Mouse (Mus musculus): ENCODE data around the gene Klhl25. TPM values are rescaled to one million over a fixed set of nuclear protein-coding genes. Genes with fewer than 3 reads are reported as not detected.
"Not testable (repeated sequence)": the region's sequence is repeated elsewhere in the genome, so short reads cannot be mapped to it uniquely, and the experiment has no call there.

Gene Klhl25
- polyA plus RNA-seq, 1 experiment from 2014 or later: 22.4 TPM

DNA sequence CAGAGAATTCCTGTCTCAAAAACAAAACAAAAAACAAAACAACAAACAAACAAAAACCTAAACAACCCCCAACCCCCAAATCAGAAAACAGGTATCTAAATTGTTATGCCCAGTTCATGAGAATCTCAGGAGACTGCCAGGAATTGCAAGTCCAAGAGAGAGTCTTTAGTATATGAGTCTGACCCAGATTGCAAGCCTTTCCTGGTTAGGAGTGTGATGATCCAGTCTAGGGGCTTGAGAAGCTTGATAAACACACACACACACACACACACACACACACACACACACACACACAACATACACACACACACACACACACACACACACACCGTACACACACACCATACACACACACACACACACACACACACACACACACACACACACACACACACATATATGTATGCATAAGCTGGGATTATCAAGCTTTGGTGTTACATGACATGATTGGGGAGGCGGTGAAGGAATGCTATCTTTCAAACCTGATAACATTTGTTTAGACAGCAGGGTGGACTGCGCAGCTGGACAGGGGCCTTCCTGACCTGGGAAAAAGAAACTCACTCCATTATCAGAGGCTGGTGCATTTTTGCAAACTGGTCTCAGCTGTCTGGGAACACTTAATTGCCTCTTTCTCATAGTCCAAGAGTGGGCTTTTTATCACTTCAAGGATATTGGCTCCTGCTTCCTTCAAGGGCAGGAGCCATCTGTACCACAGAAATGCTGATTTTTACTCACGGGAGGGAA lies 21.6 kb upstream of the Klhl25 start:
- H3K27me3 ChIP-seq: no peaks in the 10 kb centered on the region
- H3K4me1 ChIP-seq: 0 out of 2 replicates have a peak, but pooled peaks cover 2% of the 10 kb centered on the region
- 79% methylated on average over 3 of the region's 4 CpGs for WGBS
- no peak overlapping the region for H3K9ac ChIP-seq (replicated peaks)
- no peak for ATAC-seq (ENCODE audit: low FRiP score, low read depth)
- H3K36me3 ChIP-seq: no peaks in the 10 kb centered on the region
- no peak overlapping the region for H3K27ac ChIP-seq (replicated peaks)
- no peaks in the 10 kb centered on the region for H3K9me3 ChIP-seq
- H3K4me3 ChIP-seq: no peak overlapping the region
- H3K4me2 ChIP-seq (replicated peaks): no peak overlapping the region

DNA sequence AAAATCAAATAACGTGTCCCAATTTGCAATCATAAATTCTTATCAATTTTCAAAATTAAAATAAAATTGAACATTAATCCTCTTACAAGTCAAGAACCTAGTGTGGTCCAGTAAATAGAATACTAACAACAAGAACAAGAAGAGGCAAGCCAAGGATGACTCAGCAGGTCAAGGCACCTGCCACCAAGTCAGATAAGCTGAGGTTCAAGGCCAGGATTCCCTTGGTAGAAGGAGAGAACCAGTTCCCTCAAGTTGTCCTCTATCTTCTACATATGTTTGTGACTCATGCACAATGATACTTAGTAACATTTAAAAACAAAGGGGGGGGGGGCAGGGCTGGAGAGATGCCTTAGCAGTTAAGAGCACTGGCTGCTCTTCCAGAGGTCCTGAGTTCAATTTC lies 20.8 kb upstream of the Klhl25 start:
- H3K27ac ChIP-seq (replicated peaks): no peak overlapping the region
- ATAC-seq (ENCODE audit: low FRiP score, low read depth): no peak
- no peak overlapping the region for H3K9ac ChIP-seq (replicated peaks)
- H3K4me1 ChIP-seq: 0 out of 2 replicates have a peak, but pooled peaks cover 2% of the 10 kb centered on the region
- no peaks in the 10 kb centered on the region for H3K27me3 ChIP-seq
- 93% methylated on average over 1 of the region's 1 CpGs for WGBS
- H3K4me2 ChIP-seq (replicated peaks): no peak overlapping the region
- H3K4me3 ChIP-seq: no peak overlapping the region
- no peaks in the 10 kb centered on the region for H3K36me3 ChIP-seq
- no peaks in the 10 kb centered on the region for H3K9me3 ChIP-seq

GRCm38 (mm10) chr7:75827850-75828249 lies 20.3 kb upstream of the Klhl25 start:
- 31% methylated on average over 10 of the region's 10 CpGs for WGBS
- ATAC-seq (ENCODE audit: low FRiP score, low read depth): peak; percentile 62; the same call in 1 of the 2 replicates
- Histone ChIP-seq H3K4me3 (no peak overlapping the region), H3K4me1 (0 out of 2 replicates have a peak, but pooled peaks cover 2% of the 10 kb centered on the region), H3K4me2 (replicated peaks) (no peak overlapping the region), H3K9me3 (no peaks in the 10 kb centered on the region), H3K9ac (replicated peaks) (no peak overlapping the region), H3K27me3 (no peaks in the 10 kb centered on the region), H3K36me3 (no peaks in the 10 kb centered on the region), H3K27ac (replicated peaks) (no peak overlapping the region)

GRCm38 (mm10) chr7:75828536-75828935 lies 19.6 kb upstream of the Klhl25 start:
- H3K9ac ChIP-seq (replicated peaks): no peak overlapping the region
- H3K4me1 ChIP-seq: 0 out of 2 replicates have a peak, but pooled peaks cover 2% of the 10 kb centered on the region
- H3K9me3 ChIP-seq: no peaks in the 10 kb centered on the region
- H3K36me3 ChIP-seq: no peaks in the 10 kb centered on the region
- no peak for ATAC-seq (ENCODE audit: low FRiP score, low read depth)
- no peak overlapping the region for H3K27ac ChIP-seq (replicated peaks)
- H3K4me3 ChIP-seq: no peak overlapping the region
- no peaks in the 10 kb centered on the region for H3K27me3 ChIP-seq
- H3K4me2 ChIP-seq (replicated peaks): no peak overlapping the region
- 90% methylated on average over 5 of the region's 5 CpGs for WGBS

DNA sequence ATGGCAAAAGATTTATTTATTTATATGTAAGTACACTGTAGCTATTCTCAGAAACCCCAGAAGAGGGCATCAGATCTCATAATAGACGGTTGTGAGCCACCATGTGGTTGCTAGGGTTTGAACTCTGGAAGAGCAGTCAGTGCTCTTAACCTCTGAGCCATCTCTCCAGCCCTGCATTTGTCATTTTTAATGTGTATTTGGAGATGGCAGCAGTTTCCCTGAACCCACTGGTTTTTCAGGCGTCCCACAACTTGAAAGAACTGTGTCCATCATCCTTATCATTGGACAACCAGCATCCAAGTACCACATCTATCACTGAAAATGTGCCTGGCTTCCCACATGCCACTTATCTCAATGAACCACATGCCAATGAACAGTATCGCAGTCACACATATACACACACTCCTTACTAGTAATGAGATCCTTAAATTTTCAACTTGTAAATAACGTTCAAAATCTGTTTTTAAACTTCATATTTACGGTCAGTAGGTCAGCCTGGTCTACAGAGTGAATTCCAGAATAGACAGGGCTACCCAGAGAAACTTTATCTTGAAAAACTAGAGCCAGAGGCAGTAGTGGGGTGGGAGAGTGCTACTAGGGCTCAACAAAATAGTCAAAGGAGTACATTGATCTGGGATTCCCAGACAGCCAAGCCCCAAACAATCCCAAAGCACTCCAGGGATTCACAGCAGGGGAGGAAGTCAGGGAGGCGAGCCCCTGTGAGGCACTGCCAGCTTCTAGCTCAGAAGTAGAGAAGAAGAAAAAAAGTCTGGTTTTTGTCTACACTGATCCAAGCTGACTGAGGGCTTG lies 17.7 kb upstream of the Klhl25 start:
- 0 out of 2 replicates have a peak, but pooled peaks cover 2% of the 10 kb centered on the region for H3K4me1 ChIP-seq
- H3K4me3 ChIP-seq: no peak overlapping the region
- 65% methylated on average over 6 of the region's 6 CpGs for WGBS
- no peak for ATAC-seq (ENCODE audit: low FRiP score, low read depth)
- H3K36me3 ChIP-seq: no peaks in the 10 kb centered on the region
- no peaks in the 10 kb centered on the region for H3K9me3 ChIP-seq
- no peak overlapping the region for H3K4me2 ChIP-seq (replicated peaks)
- H3K27ac ChIP-seq (replicated peaks): no peak overlapping the region
- no peak overlapping the region for H3K9ac ChIP-seq (replicated peaks)
- no peaks in the 10 kb centered on the region for H3K27me3 ChIP-seq

GRCm38 (mm10) chr7:75833960-75834359 lies 14.2 kb upstream of the Klhl25 start:
- not testable (repeated sequence) for H3K27ac ChIP-seq (replicated peaks); ATAC-seq (ENCODE audit: low FRiP score, low read depth); H3K4me3 ChIP-seq; H3K9me3 ChIP-seq; H3K36me3 ChIP-seq; H3K9ac ChIP-seq (replicated peaks); H3K4me1 ChIP-seq; H3K4me2 ChIP-seq (replicated peaks); H3K27me3 ChIP-seq
- 67% methylated on average over 3 of the region's 4 CpGs for WGBS

GRCm38 (mm10) chr7:75834932-75835631 lies 13.0 kb upstream of the Klhl25 start:
- not testable (repeated sequence) for H3K4me3 ChIP-seq; H3K9me3 ChIP-seq; ATAC-seq (ENCODE audit: low FRiP score, low read depth); H3K4me2 ChIP-seq (replicated peaks); H3K27ac ChIP-seq (replicated peaks); H3K9ac ChIP-seq (replicated peaks); H3K27me3 ChIP-seq; H3K36me3 ChIP-seq; H3K4me1 ChIP-seq
- 91% methylated on average over 3 of the region's 6 CpGs for WGBS

DNA sequence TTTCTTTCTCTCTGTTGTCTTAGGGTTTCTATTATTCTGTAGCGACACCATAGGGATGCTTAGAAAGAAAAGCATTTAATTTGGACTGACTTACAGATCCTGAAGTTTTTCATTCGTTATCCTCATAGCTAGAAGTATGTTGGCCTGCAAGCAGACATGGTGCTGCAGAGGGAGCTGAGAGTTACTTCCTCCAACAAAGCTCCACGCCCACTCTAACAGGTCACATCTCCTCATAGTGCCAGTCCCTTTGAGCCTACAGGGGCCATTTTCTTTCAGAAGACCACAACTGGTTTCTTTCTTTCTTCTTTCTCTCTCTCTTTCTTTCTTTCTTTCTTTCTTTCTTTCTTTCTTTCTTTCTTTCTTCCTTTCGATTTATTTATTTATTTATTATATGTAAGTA lies 8.0 kb upstream of the Klhl25 start:
- Histone ChIP-seq H3K4me1 (no peaks in the 10 kb centered on the region), H3K4me2 (replicated peaks) (no peak overlapping the region), H3K27me3 (0 out of 2 replicates have a peak, but pooled peaks cover 3% of the 10 kb centered on the region), H3K4me3 (no peak overlapping the region), H3K36me3 (no peaks in the 10 kb centered on the region), H3K27ac (replicated peaks) (no peak overlapping the region), H3K9ac (replicated peaks) (no peak overlapping the region), H3K9me3 (no peaks in the 10 kb centered on the region)
- WGBS: 91% methylated on average over 4 of the region's 4 CpGs
- ATAC-seq (ENCODE audit: low FRiP score, low read depth): no peak

DNA sequence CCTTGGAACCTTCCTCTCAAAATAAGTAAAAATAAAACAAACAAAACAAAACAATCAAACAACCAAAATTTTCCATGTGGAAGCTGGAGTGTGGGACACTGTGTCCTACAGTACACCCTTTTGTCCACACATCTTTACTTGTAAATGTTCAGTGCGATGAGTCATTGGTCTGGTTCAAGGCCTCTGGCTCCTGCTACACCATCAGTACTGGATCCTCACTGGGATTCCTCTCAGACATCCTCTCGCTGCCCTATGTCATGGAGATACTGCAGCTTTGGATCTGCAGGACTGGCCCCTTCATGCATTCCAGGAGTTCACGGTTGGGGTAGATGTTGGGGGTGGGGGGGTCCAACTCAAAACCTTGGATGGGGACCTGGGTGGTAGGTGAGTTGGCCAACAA lies 5.8 kb upstream of the Klhl25 start:
- no peaks in the 10 kb centered on the region for H3K4me1 ChIP-seq
- H3K9ac ChIP-seq (replicated peaks): no peak overlapping the region
- no peaks in the 10 kb centered on the region for H3K36me3 ChIP-seq
- H3K4me3 ChIP-seq: no peak overlapping the region
- H3K27ac ChIP-seq (replicated peaks): no peak overlapping the region
- ATAC-seq (ENCODE audit: low FRiP score, low read depth): no peak
- no peak overlapping the region for H3K4me2 ChIP-seq (replicated peaks)
- no peaks in the 10 kb centered on the region for H3K9me3 ChIP-seq
- 89% methylated on average over 3 of the region's 3 CpGs for WGBS
- 0 out of 2 replicates have a peak, but pooled peaks cover 3% of the 10 kb centered on the region for H3K27me3 ChIP-seq

- Histone ChIP-seq H3K27me3 (no peaks in the 10 kb centered on the region), H3K9ac (replicated peaks) (no peak overlapping the region), H3K4me1 (peaks cover 13% of the 10 kb centered on the region), H3K9me3 (no peaks in the 10 kb centered on the region), H3K4me2 (replicated peaks) (no peak overlapping the region), H3K4me3 (no peak overlapping the region), H3K27ac (replicated peaks) (no peak overlapping the region), H3K36me3 (no peaks in the 10 kb centered on the region)
- WGBS: 88% methylated on average over 1 of the region's 1 CpGs
- no peak for ATAC-seq (ENCODE audit: low FRiP score, low read depth)
Observed at GRCm38 (mm10) chr7:75845936-75846335, 2.2 kb upstream of the Klhl25 start.

DNA sequence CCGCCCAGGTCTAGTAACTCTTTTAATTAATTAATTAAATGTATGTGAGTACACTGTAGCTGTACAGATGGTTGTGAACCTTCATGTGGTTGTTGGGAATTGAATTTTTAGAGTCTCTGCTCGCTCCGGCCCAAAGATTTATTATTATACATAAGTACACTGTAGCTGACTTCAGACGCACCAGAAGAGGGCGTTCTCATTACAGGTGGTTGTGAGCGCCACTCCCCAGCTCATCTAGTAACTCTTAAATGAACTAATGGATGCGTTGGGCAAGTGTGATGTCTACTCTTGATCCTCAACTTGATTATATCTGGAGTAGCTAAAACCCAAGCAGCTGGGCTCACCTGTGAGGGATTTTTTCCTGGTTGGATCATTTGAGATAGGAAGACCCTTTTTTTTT lies 1.2 kb upstream of the Klhl25 start:
- Histone ChIP-seq H3K9ac (replicated peaks) (no peak overlapping the region), H3K27me3 (no peaks in the 10 kb centered on the region), H3K4me2 (replicated peaks) (no peak overlapping the region), H3K36me3 (no peaks in the 10 kb centered on the region), H3K4me1 (peaks cover 22% of the 10 kb centered on the region), H3K9me3 (no peaks in the 10 kb centered on the region), H3K27ac (replicated peaks) (no peak overlapping the region), H3K4me3 (no peak overlapping the region)
- WGBS: 53% methylated on average over 7 of the region's 7 CpGs
- no peak for ATAC-seq (ENCODE audit: low FRiP score, low read depth)

GRCm38 (mm10) chr7:75847489-75847888 lies 621 bp upstream of the Klhl25 start:
- Histone ChIP-seq H3K9me3 (no peaks in the 10 kb centered on the region), H3K4me1 (peaks cover 28% of the 10 kb centered on the region), H3K9ac (replicated peaks) (no peak overlapping the region), H3K27ac (replicated peaks) (no peak overlapping the region), H3K4me2 (replicated peaks) (peak overlapping the region; percentile 93), H3K36me3 (no peaks in the 10 kb centered on the region), H3K27me3 (no peaks in the 10 kb centered on the region), H3K4me3 (peak overlapping the region; percentile 86)
- WGBS: 10% methylated on average over 6 of the region's 6 CpGs
- ATAC-seq (ENCODE audit: low FRiP score, low read depth): no peak
